Mouse (Mus musculus) testis, adult 2 months (tissue): ENCODE results near the gene Slc27a1.
A peak's percentile ranks its signal among the peaks of the same experiment; 100 is the strongest.

Source experiments
- CTCF ChIP-seq: fragments of 200-500 bp; IDR thresholded peaks from 2 replicates; pipeline ENCODE4 v1.5.1; 2012; ENCODE audit warnings: low read depth, mild to moderate bottlenecking, inconsistent platforms, low read length, moderate library complexity; ENCODE audit not compliant: control insufficient read depth, insufficient read depth, insufficient replicate concordance
- POLR2A ChIP-seq: fragments of 200-500 bp; IDR thresholded peaks from 2 replicates; pipeline ENCODE4 v1.6.1; 2012; ENCODE audit warnings: low read depth, mild to moderate bottlenecking, inconsistent platforms, low read length, moderate library complexity; ENCODE audit not compliant: control insufficient read depth

- TF ChIP-seq CTCF (peak; percentile 36; the same call in 1 of the 2 replicates), POLR2A (no peak)
These were observed 4.7 kb upstream of the Slc27a1 start for GRCm38 (mm10) chr8:71563992-71564391.
